Mouse (Mus musculus) G1E (cell line): ENCODE measurements at regions not wholly inside any gene's neighbourhood (a gene's known extent, or its start where the extent isn't known, plus 50 kb on each side); places are given as distances from the start of the nearest gene placed in this dataset.

ENCODE experiments used
- CTCF ChIP-seq: IDR thresholded peaks from 2 replicates; pipeline ENCODE4 v1.5.1; 2012; ENCODE audit warnings: low read depth, low read length, inconsistent platforms, mixed read lengths
- GATA1 ChIP-seq: IDR thresholded peaks from 2 replicates; pipeline ENCODE4 v1.6.1; 2012; ENCODE audit warnings: borderline replicate concordance, low read length, inconsistent platforms, mixed read lengths
- POLR2AphosphoS5 ChIP-seq: IDR thresholded peaks from 2 replicates; pipeline ENCODE4 v1.6.1; 2012; ENCODE audit warnings: low read depth, low read length, inconsistent platforms; ENCODE audit not compliant: insufficient replicate concordance
- TAL1 ChIP-seq: conservative IDR thresholded peaks from 2 replicates; pipeline ENCODE4 v1.6.1; 2012; ENCODE audit warnings: low read depth, low read length, inconsistent platforms, mixed read lengths

- TF ChIP-seq TAL1 (no peak), CTCF (no peak), GATA1 (no peak), POLR2AphosphoS5 (no peak)
Observed at GRCm38 (mm10) chr15:93751817-93752216, 156.1 kb upstream of the Prickle1 start.
